Mouse (Mus musculus) heart, adult 2 months (tissue): Measurements from ENCODE around the gene Anks1b.

Experiments used
- CTCF ChIP-seq: fragments of 200-600 bp; IDR thresholded peaks from 2 replicates; pipeline ENCODE4 v1.8.1; 2022; ENCODE audit warnings: antibody characterized with exemption, mild to moderate bottlenecking, moderate library complexity
- EP300 ChIP-seq: fragments of 200-500 bp; IDR thresholded peaks from 2 replicates; pipeline ENCODE4 v1.6.1; 2011; ENCODE audit warnings: low read depth, low read length, control low read depth; ENCODE audit not compliant: insufficient read depth

DNA sequence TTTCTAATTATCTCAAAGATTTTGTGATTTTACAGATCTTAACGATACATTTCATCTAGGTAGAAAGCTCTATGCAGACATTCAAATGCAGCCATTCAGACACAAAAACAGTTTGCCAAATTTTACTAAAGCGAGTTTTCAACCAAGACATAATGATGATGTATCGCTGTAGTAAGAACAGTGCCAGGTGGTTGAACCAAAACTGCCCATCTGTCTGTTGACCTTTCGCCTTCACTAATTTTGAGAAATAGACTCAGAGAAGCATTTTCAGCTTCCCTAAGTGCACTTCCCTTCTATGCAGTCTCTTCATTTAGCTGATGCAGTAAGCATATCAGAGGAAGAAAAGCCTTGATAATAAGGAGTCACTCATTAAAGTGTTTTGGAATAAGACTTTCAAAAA is 527.1 kb downstream of the Anks1b start:
- TF ChIP-seq EP300 (no peak), CTCF (no peak)
